Mouse (Mus musculus): Measurements from ENCODE around the gene Trak2. TPM values are rescaled to one million over a fixed set of nuclear protein-coding genes. Genes with fewer than 3 reads are reported as not detected.

Gene Trak2
- polyA plus RNA-seq, 1 experiment from 2014 or later, result 17.3 TPM

GRCm38 (mm10) chr1:58949561-58950106 lies 23.6 kb downstream of the Trak2 start:
- ATAC-seq, result no peak
- H3K4me2 ChIP-seq (ENCODE audit: low read length), result no peak overlapping the region
- no peak overlapping the region for H3K9ac ChIP-seq (ENCODE audit: low read depth, low read length)
- H3K4me1 ChIP-seq (ENCODE audit: control insufficient read depth, insufficient read depth, low read length), result no peaks in the 10 kb centered on the region
- H3K9me3 ChIP-seq (replicated peaks; ENCODE audit: control insufficient read depth, low read length, poor library complexity, severe bottlenecking), result no peaks in the 10 kb centered on the region
- no peak overlapping the region for H3K27ac ChIP-seq (ENCODE audit: low read length)
- no peak overlapping the region for H3K4me3 ChIP-seq (ENCODE audit: low read depth, low read length)
- 93% methylated on average over 6 of the region's 6 CpGs for WGBS
- no peaks in the 10 kb centered on the region for H3K27me3 ChIP-seq (ENCODE audit: control insufficient read depth, insufficient read depth, low read depth, low read length)
- peaks cover 12% of the 10 kb centered on the region for H3K36me3 ChIP-seq (ENCODE audit: control insufficient read depth, insufficient read depth, low read length)

GRCm38 (mm10) chr1:58946718-58947117 lies 26.5 kb downstream of the Trak2 start:
- Histone ChIP-seq H3K9me3 (replicated peaks; ENCODE audit: control insufficient read depth, low read length, poor library complexity, severe bottlenecking) (no peaks in the 10 kb centered on the region), H3K27ac (ENCODE audit: low read length) (no peak overlapping the region), H3K4me1 (ENCODE audit: control insufficient read depth, insufficient read depth, low read length) (no peaks in the 10 kb centered on the region), H3K36me3 (ENCODE audit: control insufficient read depth, insufficient read depth, low read length) (peaks cover 14% of the 10 kb centered on the region), H3K27me3 (ENCODE audit: control insufficient read depth, insufficient read depth, low read depth, low read length) (no peaks in the 10 kb centered on the region), H3K4me2 (ENCODE audit: low read length) (no peak overlapping the region), H3K9ac (ENCODE audit: low read depth, low read length) (no peak overlapping the region), H3K4me3 (ENCODE audit: low read depth, low read length) (no peak overlapping the region)
- no peak for ATAC-seq
- 95% methylated on average over 9 of the region's 9 CpGs for WGBS

GRCm38 (mm10) chr1:58945960-58946670 lies 27.1 kb downstream of the Trak2 start:
- Histone ChIP-seq H3K27ac (ENCODE audit: low read length) (no peak overlapping the region), H3K36me3 (ENCODE audit: control insufficient read depth, insufficient read depth, low read length) (peaks cover 14% of the 10 kb centered on the region), H3K4me1 (ENCODE audit: control insufficient read depth, insufficient read depth, low read length) (no peaks in the 10 kb centered on the region), H3K9me3 (replicated peaks; ENCODE audit: control insufficient read depth, low read length, poor library complexity, severe bottlenecking) (no peaks in the 10 kb centered on the region), H3K4me2 (ENCODE audit: low read length) (no peak overlapping the region), H3K27me3 (ENCODE audit: control insufficient read depth, insufficient read depth, low read depth, low read length) (no peaks in the 10 kb centered on the region), H3K4me3 (ENCODE audit: low read depth, low read length) (no peak overlapping the region), H3K9ac (ENCODE audit: low read depth, low read length) (no peak overlapping the region)
- 93% methylated on average over 7 of the region's 7 CpGs for WGBS
- no peak for ATAC-seq

GRCm38 (mm10) chr1:58945523-58945922 lies 27.7 kb downstream of the Trak2 start:
- Histone ChIP-seq H3K4me1 (ENCODE audit: control insufficient read depth, insufficient read depth, low read length) (no peaks in the 10 kb centered on the region), H3K27ac (ENCODE audit: low read length) (no peak overlapping the region), H3K9me3 (replicated peaks; ENCODE audit: control insufficient read depth, low read length, poor library complexity, severe bottlenecking) (no peaks in the 10 kb centered on the region), H3K4me2 (ENCODE audit: low read length) (no peak overlapping the region), H3K36me3 (ENCODE audit: control insufficient read depth, insufficient read depth, low read length) (peaks cover 14% of the 10 kb centered on the region), H3K4me3 (ENCODE audit: low read depth, low read length) (no peak overlapping the region), H3K27me3 (ENCODE audit: control insufficient read depth, insufficient read depth, low read depth, low read length) (no peaks in the 10 kb centered on the region), H3K9ac (ENCODE audit: low read depth, low read length) (no peak overlapping the region)
- 98% methylated on average over 2 of the region's 2 CpGs for WGBS
- no peak for ATAC-seq

- Histone ChIP-seq H3K4me2 (ENCODE audit: low read length) (no peak overlapping the region), H3K4me3 (ENCODE audit: low read depth, low read length) (no peak overlapping the region), H3K36me3 (ENCODE audit: control insufficient read depth, insufficient read depth, low read length) (peaks cover 6% of the 10 kb centered on the region; the same call in 1 of the 2 replicates), H3K9me3 (replicated peaks; ENCODE audit: control insufficient read depth, low read length, poor library complexity, severe bottlenecking) (no peaks in the 10 kb centered on the region), H3K4me1 (ENCODE audit: control insufficient read depth, insufficient read depth, low read length) (no peaks in the 10 kb centered on the region), H3K9ac (ENCODE audit: low read depth, low read length) (no peak overlapping the region), H3K27me3 (ENCODE audit: control insufficient read depth, insufficient read depth, low read depth, low read length) (no peaks in the 10 kb centered on the region), H3K27ac (ENCODE audit: low read length) (no peak overlapping the region)
- WGBS, result 93% methylated on average over 9 of the region's 9 CpGs
- ATAC-seq, result no peak
Measured at GRCm38 (mm10) chr1:58937606-58938099, 35.6 kb downstream of the Trak2 start.

- ATAC-seq, result no peak
- Histone ChIP-seq H3K4me1 (ENCODE audit: control insufficient read depth, insufficient read depth, low read length) (no peaks in the 10 kb centered on the region), H3K4me3 (ENCODE audit: low read depth, low read length) (no peak overlapping the region), H3K4me2 (ENCODE audit: low read length) (no peak overlapping the region), H3K27me3 (ENCODE audit: control insufficient read depth, insufficient read depth, low read depth, low read length) (no peaks in the 10 kb centered on the region), H3K27ac (ENCODE audit: low read length) (no peak overlapping the region), H3K36me3 (ENCODE audit: control insufficient read depth, insufficient read depth, low read length) (peaks cover 6% of the 10 kb centered on the region; the same call in 1 of the 2 replicates), H3K9me3 (replicated peaks; ENCODE audit: control insufficient read depth, low read length, poor library complexity, severe bottlenecking) (no peaks in the 10 kb centered on the region), H3K9ac (ENCODE audit: low read depth, low read length) (no peak overlapping the region)
- 88% methylated on average over 10 of the region's 10 CpGs for WGBS
Measured at GRCm38 (mm10) chr1:58936746-58937605, 36.3 kb downstream of the Trak2 start.

GRCm38 (mm10) chr1:58926664-58927063 lies 46.6 kb downstream of the Trak2 start:
- Histone ChIP-seq H3K4me3 (ENCODE audit: low read depth, low read length) (no peak overlapping the region), H3K9me3 (replicated peaks; ENCODE audit: control insufficient read depth, low read length, poor library complexity, severe bottlenecking) (no peaks in the 10 kb centered on the region; the same call in 1 of the 2 replicates), H3K4me1 (ENCODE audit: control insufficient read depth, insufficient read depth, low read length) (no peaks in the 10 kb centered on the region), H3K4me2 (ENCODE audit: low read length) (no peak overlapping the region), H3K27me3 (ENCODE audit: control insufficient read depth, insufficient read depth, low read depth, low read length) (no peaks in the 10 kb centered on the region), H3K9ac (ENCODE audit: low read depth, low read length) (no peak overlapping the region), H3K27ac (ENCODE audit: low read length) (no peak overlapping the region), H3K36me3 (ENCODE audit: control insufficient read depth, insufficient read depth, low read length) (peaks cover 12% of the 10 kb centered on the region)
- WGBS, result 95% methylated on average over 5 of the region's 5 CpGs
- ATAC-seq, result no peak

- 91% methylated on average over 6 of the region's 6 CpGs for WGBS
- H3K4me3 ChIP-seq (ENCODE audit: low read depth, low read length), result no peak overlapping the region
Measured at GRCm38 (mm10) chr1:58917566-58917965, 55.7 kb downstream of the Trak2 start.

More at GRCm38 (mm10) chr1:58917566-58917965, 55.7 kb downstream of the Trak2 start:
- no peaks in the 10 kb centered on the region for H3K27me3 ChIP-seq (ENCODE audit: control insufficient read depth, insufficient read depth, low read depth, low read length)
- H3K9me3 ChIP-seq (replicated peaks; ENCODE audit: control insufficient read depth, low read length, poor library complexity, severe bottlenecking), result no peaks in the 10 kb centered on the region
- no peak overlapping the region for H3K4me2 ChIP-seq (ENCODE audit: low read length)
- H3K9ac ChIP-seq (ENCODE audit: low read depth, low read length), result no peak overlapping the region
- H3K27ac ChIP-seq (ENCODE audit: low read length), result no peak overlapping the region
- no peak for ATAC-seq
- H3K36me3 ChIP-seq (ENCODE audit: control insufficient read depth, insufficient read depth, low read length), result peaks cover 41% of the 10 kb centered on the region
- no peaks in the 10 kb centered on the region for H3K4me1 ChIP-seq (ENCODE audit: control insufficient read depth, insufficient read depth, low read length)
